Mouse (Mus musculus) MEL (cell line): Measurements from ENCODE around the gene Zfp558. TPM values are rescaled to one million over a fixed set of nuclear protein-coding genes. Genes with fewer than 3 reads are reported as not detected.

ENCODE experiments used
- DNase-seq: peaks from one replicate; pipeline ENCODE4 v3.0.0; 2011; ENCODE audit warnings: low read depth, low spot score
- H3K27ac ChIP-seq: 2 replicates; pipeline ENCODE4 v1.5.1; 2012; ENCODE audit warnings: low read depth, mild to moderate bottlenecking, control low read depth, low read length, moderate library complexity; ENCODE audit not compliant: control insufficient read depth
- H3K27me3 ChIP-seq, 2 experiments: fragments of 150-350 bp in 1 of 2; sonication (generic) in 1 of 2; 2 replicates each; pipeline ENCODE4 v1.6.1; 2012; ENCODE audit warnings: low read length in 2 of 2, mild to moderate bottlenecking in 2 of 2, improper control_type of control experiment in 1 of 2, moderate library complexity in 1 of 2; ENCODE audit not compliant: insufficient read depth in 2 of 2, control insufficient read depth in 1 of 2
- H3K36me3 ChIP-seq, 2 experiments: 2 replicates each; pipeline ENCODE4 v1.6.1; 2012 to 2014; ENCODE audit warnings: low read length in 2 of 2, improper control_type of control experiment in 1 of 2, inconsistent platforms in 1 of 2, mild to moderate bottlenecking in 1 of 2; ENCODE audit not compliant: insufficient read depth in 2 of 2, control insufficient read depth in 1 of 2
- H3K4me1 ChIP-seq, 2 experiments: fragments of 150-350 bp in 1 of 2; sonication (generic) in 1 of 2; 2 replicates each; pipeline ENCODE4 v1.6.1; 2012; ENCODE audit warnings: low read length in 2 of 2, improper control_type of control experiment in 1 of 2, mild to moderate bottlenecking in 1 of 2; ENCODE audit not compliant: insufficient read depth in 2 of 2, control insufficient read depth in 1 of 2
- H3K4me3 ChIP-seq, 2 experiments: fragments of 150-350 bp in 1 of 2; sonication (generic) in 1 of 2; 2 replicates each; pipeline ENCODE4 v1.5.1; 2012; ENCODE audit warnings: low read depth in 2 of 2, low read length in 2 of 2, mild to moderate bottlenecking in 2 of 2, moderate library complexity in 2 of 2, control low read depth in 1 of 2, improper control_type of control experiment in 1 of 2; ENCODE audit not compliant: control insufficient read depth in 1 of 2, insufficient read depth in 1 of 2
- H3K79me2 ChIP-seq: 2 replicates; pipeline ENCODE4 v1.6.1; 2012; ENCODE audit warnings: mild to moderate bottlenecking, low read length, moderate library complexity; ENCODE audit not compliant: control insufficient read depth, poor library complexity, insufficient read depth
- H3K9ac ChIP-seq: 2 replicates; pipeline ENCODE4 v1.6.1; 2012; ENCODE audit warnings: low read depth, mild to moderate bottlenecking, control low read depth, low read length, moderate library complexity; ENCODE audit not compliant: control insufficient read depth, poor library complexity, severe bottlenecking
- H3K9me3 ChIP-seq: fragments of 150-350 bp; sonication (generic); replicated peaks from 2 replicates; pipeline ENCODE4 v1.6.1; 2012; ENCODE audit warnings: mild to moderate bottlenecking, low read length, improper control_type of control experiment, moderate library complexity; ENCODE audit not compliant: insufficient read depth
- CTCF ChIP-seq, 3 experiments: IDR thresholded peaks in 2 of 3; conservative IDR thresholded peaks in 1 of 3; 2 replicates each; pipeline ENCODE4 v1.5.1; 2011 to 2012; ENCODE audit warnings: low read length in 3 of 3, low read depth in 2 of 3, mild to moderate bottlenecking in 2 of 3, improper control_type of control experiment in 1 of 3, inconsistent platforms in 1 of 3, mixed read lengths in 1 of 3, moderate library complexity in 1 of 3; ENCODE audit not compliant: control insufficient read depth in 1 of 3, insufficient read depth in 1 of 3, poor library complexity in 1 of 3, severe bottlenecking in 1 of 3
- GATA1 ChIP-seq: IDR thresholded peaks from 2 replicates; pipeline ENCODE4 v1.6.1; 2011; ENCODE audit warnings: low read depth, low read length, improper control_type of control experiment
- HCFC1 ChIP-seq: IDR thresholded peaks from 2 replicates; pipeline ENCODE4 v1.6.1; 2012; ENCODE audit warnings: low read depth, mild to moderate bottlenecking, inconsistent platforms, low read length, improper control_type of control experiment, moderate library complexity
- MAFK ChIP-seq: IDR thresholded peaks from 2 replicates; pipeline ENCODE4 v1.6.1; 2011; ENCODE audit warnings: low read depth, mild to moderate bottlenecking, low read length, improper control_type of control experiment, borderline replicate concordance
- MAX ChIP-seq: IDR thresholded peaks from 2 replicates; pipeline ENCODE4 v1.6.1; 2011; ENCODE audit warnings: low read length, improper control_type of control experiment
- MEF2A ChIP-seq: IDR thresholded peaks from 2 replicates; pipeline ENCODE4 v1.6.1; 2014; ENCODE audit warnings: low read depth, mild to moderate bottlenecking, inconsistent platforms, low read length, improper control_type of control experiment; ENCODE audit not compliant: poor library complexity, insufficient replicate concordance, severe bottlenecking; ENCODE audit errors: extremely low read depth
- MYC ChIP-seq: IDR thresholded peaks from 2 replicates; pipeline ENCODE4 v1.6.1; 2011; ENCODE audit warnings: low read depth, mild to moderate bottlenecking, low read length, improper control_type of control experiment, moderate library complexity
- POLR2AphosphoS5 ChIP-seq: IDR thresholded peaks from 2 replicates; pipeline ENCODE4 v1.6.1; 2012; ENCODE audit warnings: low read depth, borderline replicate concordance, mild to moderate bottlenecking, inconsistent platforms, low read length, moderate library complexity, mixed read lengths
- RAD21 ChIP-seq: IDR thresholded peaks from 2 replicates; pipeline ENCODE4 v1.6.1; 2011; ENCODE audit warnings: mild to moderate bottlenecking, low read depth, low read length, improper control_type of control experiment
- RCOR1 ChIP-seq: IDR thresholded peaks from 2 replicates; pipeline ENCODE4 v1.6.1; 2012; ENCODE audit warnings: low read depth, mild to moderate bottlenecking, inconsistent platforms, low read length, improper control_type of control experiment
- SIN3A ChIP-seq: IDR thresholded peaks from 2 replicates; pipeline ENCODE4 v1.6.1; 2012; ENCODE audit warnings: low read length, improper control_type of control experiment, inconsistent platforms
- TAL1 ChIP-seq: IDR thresholded peaks from 2 replicates; pipeline ENCODE4 v1.6.1; 2012; ENCODE audit warnings: mild to moderate bottlenecking, inconsistent platforms, low read length, moderate library complexity, mixed read lengths
- UBTF ChIP-seq: IDR thresholded peaks from 2 replicates; pipeline ENCODE4 v1.6.1; 2012; ENCODE audit warnings: low read depth, mild to moderate bottlenecking, inconsistent platforms, low read length, improper control_type of control experiment, moderate library complexity, borderline replicate concordance; ENCODE audit not compliant: insufficient read depth
- USF2 ChIP-seq, 2 experiments: IDR thresholded peaks; 2 replicates each; pipeline ENCODE4 v1.6.1; 2011 to 2012; ENCODE audit warnings: improper control_type of control experiment in 2 of 2, low read length in 2 of 2, borderline replicate concordance in 1 of 2, inconsistent platforms in 1 of 2, low read depth in 1 of 2, mild to moderate bottlenecking in 1 of 2; ENCODE audit not compliant: insufficient read depth in 1 of 2
- ZKSCAN1 ChIP-seq: IDR thresholded peaks from 2 replicates; pipeline ENCODE4 v1.6.1; 2012; ENCODE audit warnings: low read depth, mild to moderate bottlenecking, inconsistent platforms, low read length, improper control_type of control experiment, moderate library complexity
- polyA plus RNA-seq, 2 experiments: library from polyadenylated mRNA; stranded (reverse) in 1 of 2; unstranded in 1 of 2; fragments of >175 nt in 1 of 2; fragments of >200 nt in 1 of 2; gene quantifications; 2 replicates each; pipeline versions ENCODE4 v1.2.1 to v1.2.4; 2012; ENCODE audit warnings: low replicate concordance in 2 of 2, low read depth in 1 of 2; ENCODE audit not compliant: insufficient read length in 2 of 2, insufficient read depth in 1 of 2, missing spikeins in 1 of 2
- total RNA-seq: library from RNA; depleted of rRNA; stranded (reverse); fragments of 300-350 nt; gene quantifications from 2 replicates; pipeline ENCODE4 v1.2.3, GENCODE M21; 2012

Zfp558 gene
- total and polyA plus RNA-seq, 3 experiments, result not detected

DNA sequence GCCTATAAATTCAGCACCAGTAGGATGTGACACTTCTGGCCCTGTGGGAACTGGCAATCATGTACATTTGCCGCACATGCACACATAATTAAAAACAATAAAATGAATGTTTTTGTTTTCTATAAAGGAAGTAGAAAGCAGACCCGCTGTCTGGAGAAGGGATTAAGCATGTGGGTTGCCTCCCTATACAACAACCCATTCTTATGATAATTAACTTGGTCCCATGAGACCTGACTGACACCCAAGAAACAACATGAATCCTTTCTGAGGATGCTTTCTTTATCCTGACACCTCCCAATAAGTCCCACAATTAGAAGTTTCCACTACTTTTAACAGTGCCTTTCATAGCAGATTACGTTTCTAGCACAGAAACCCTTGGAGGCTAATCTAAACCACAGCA, 10.7 kb downstream of the Zfp558 start:
- Histone ChIP-seq H3K4me3 (no peak overlapping the region), H3K27me3 (no peaks in the 10 kb centered on the region), H3K27ac (no peak overlapping the region), H3K9me3 (no peaks in the 10 kb centered on the region), H3K4me1 (no peaks in the 10 kb centered on the region), H3K36me3 (no peaks in the 10 kb centered on the region), H3K79me2 (no peaks in the 10 kb centered on the region), H3K9ac (no peak overlapping the region)
- no peak for TF ChIP-seq RAD21
- no peak for TF ChIP-seq GATA1
- no peak for TF ChIP-seq MAX
- TF ChIP-seq MAFK, result no peak
- no peak for TF ChIP-seq UBTF
- no peak for TF ChIP-seq USF2 (IDR thresholded peaks at IDR 0.05; ENCODE audit: borderline replicate concordance in 1 of 2, insufficient read depth in 1 of 2, low read depth in 1 of 2, low read length in 2 of 2)
- TF ChIP-seq SIN3A, result no peak
- TF ChIP-seq ZKSCAN1, result no peak
- no peak for TF ChIP-seq CTCF (IDR thresholded peaks at IDR 0.05 in 2 of 3, conservative IDR thresholded peaks at IDR 0.05 in 1 of 3; ENCODE audit: control insufficient read depth in 1 of 3, insufficient read depth in 1 of 3, low read depth in 2 of 3, low read length in 3 of 3, poor library complexity in 1 of 3, severe bottlenecking in 1 of 3)
- no peak for TF ChIP-seq MYC
- TF ChIP-seq HCFC1, result no peak
- TF ChIP-seq MEF2A, result no peak
- DNase-seq, result no peak

- Histone ChIP-seq H3K9me3 (no peaks in the 10 kb centered on the region), H3K36me3 (no peaks in the 10 kb centered on the region), H3K9ac (no peak overlapping the region), H3K4me3 (no peak overlapping the region)
- no peak for DNase-seq
- TF ChIP-seq TAL1, result no peak
- TF ChIP-seq MEF2A, result no peak
- no peak for TF ChIP-seq SIN3A
- no peak for TF ChIP-seq CTCF (IDR thresholded peaks at IDR 0.05 in 2 of 3, conservative IDR thresholded peaks at IDR 0.05 in 1 of 3; ENCODE audit: control insufficient read depth in 1 of 3, insufficient read depth in 1 of 3, low read depth in 2 of 3, low read length in 3 of 3, poor library complexity in 1 of 3, severe bottlenecking in 1 of 3)
- 0 out of 4 replicates have a peak, but pooled peaks of 1 of the 2 experiments have one; percentile 21 for TF ChIP-seq USF2 (IDR thresholded peaks at IDR 0.05; ENCODE audit: borderline replicate concordance in 1 of 2, insufficient read depth in 1 of 2, low read depth in 1 of 2, low read length in 2 of 2)
- TF ChIP-seq POLR2AphosphoS5, result no peak
- no peak for TF ChIP-seq RCOR1
- TF ChIP-seq, all 39 proteins: peak for 1
- Histone ChIP-seq H3K79me2 (no peaks in the 10 kb centered on the region), H3K27ac (no peak overlapping the region), H3K4me1 (no peaks in the 10 kb centered on the region), H3K27me3 (no peaks in the 10 kb centered on the region)
Observed at GRCm38 (mm10) chr9:18456520-18456919, 21.5 kb downstream of the Zfp558 start.
